Mouse (Mus musculus) CD4-positive helper T cell, adult 2 months (primary cell): ENCODE measurements around the gene Spin1.

Source experiments
- DNase-seq: peaks from one replicate; pipeline ENCODE4 v3.0.0-alpha.2; 2012; ENCODE audit warnings: low read depth, missing footprints, low spot score

Gene Spin1

GRCm38 (mm10) chr13:51136315-51136714 lies 35.6 kb downstream of the Spin1 start:
- DNase-seq, result no peak

DNA sequence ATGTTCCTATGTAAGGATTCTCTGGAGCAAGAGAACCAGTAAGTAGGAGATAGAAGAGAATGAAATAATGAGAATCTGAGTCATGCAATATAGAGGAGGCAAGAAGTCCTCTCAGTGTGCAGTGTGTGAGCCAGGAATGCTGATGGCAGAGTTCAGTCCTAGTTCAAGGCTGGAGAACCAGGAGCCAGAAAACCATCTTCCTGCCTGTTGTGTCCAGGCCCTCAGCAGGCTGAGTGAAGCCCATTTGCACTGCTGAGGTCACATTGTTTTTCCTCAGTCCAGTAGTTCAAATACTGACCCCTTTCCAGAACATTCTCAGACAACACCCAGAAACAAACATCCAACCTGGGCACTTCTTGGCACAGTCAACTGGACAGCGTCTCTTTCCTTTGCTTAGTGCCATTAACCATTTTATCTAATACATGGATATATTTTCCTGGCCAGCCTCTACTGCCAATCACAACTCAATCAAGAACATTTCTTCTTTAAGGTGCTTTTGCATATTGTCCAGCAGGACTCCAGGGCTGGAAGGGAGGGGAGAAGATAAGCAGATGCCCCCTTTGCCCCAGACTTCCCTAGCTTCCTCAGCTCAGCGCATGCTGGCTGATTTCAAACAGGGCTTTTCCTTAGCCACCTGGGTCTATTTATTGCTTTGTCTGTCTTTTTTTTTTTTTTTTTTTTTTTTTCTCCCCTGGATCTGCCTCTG lies 36.5 kb downstream of the Spin1 start:
- DNase-seq, result no peak

GRCm38 (mm10) chr13:51137702-51138031 lies 37.0 kb downstream of the Spin1 start:
- no peak for DNase-seq

DNA sequence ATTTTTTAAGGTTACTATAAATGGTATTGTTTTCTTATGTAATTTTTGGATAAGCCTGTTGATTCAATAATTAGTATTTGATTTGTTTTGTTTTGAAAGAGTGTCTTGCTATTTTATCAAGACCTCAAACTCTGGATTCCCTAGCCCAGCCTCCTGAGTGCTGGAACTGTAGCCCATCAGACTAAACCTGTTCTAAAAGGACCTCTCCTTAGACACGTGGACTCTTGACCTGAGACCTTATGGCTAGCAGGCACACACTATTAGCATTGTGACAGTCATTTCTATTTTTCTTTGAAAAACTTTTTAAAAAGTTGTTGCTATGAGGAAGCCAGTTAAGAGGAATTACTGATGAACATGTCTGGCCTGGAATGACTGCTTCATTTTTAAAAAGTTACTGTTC lies 46.4 kb downstream of the Spin1 start:
- DNase-seq, result no peak

- no peak for DNase-seq
These were observed 52.4 kb downstream of the Spin1 start for GRCm38 (mm10) chr13:51152966-51153669.

DNA sequence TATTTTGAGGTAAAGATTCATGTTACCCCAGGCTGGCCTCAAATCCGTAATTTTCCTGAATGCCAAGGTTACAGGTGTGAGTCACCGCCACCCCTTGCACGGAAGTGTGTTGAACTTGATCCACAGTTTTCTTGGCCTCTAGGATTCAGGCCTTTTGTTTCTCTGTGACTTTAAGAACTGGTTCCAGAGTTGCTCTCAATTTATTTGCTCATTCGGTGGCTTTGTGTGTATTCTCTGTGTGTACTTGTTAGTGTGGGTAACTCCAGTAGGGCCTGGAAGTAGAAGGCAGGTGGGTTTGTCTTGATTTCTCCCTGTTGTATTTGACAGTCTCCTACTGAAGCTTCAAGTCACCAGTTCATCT lies 53.0 kb downstream of the Spin1 start:
- DNase-seq, result no peak

DNA sequence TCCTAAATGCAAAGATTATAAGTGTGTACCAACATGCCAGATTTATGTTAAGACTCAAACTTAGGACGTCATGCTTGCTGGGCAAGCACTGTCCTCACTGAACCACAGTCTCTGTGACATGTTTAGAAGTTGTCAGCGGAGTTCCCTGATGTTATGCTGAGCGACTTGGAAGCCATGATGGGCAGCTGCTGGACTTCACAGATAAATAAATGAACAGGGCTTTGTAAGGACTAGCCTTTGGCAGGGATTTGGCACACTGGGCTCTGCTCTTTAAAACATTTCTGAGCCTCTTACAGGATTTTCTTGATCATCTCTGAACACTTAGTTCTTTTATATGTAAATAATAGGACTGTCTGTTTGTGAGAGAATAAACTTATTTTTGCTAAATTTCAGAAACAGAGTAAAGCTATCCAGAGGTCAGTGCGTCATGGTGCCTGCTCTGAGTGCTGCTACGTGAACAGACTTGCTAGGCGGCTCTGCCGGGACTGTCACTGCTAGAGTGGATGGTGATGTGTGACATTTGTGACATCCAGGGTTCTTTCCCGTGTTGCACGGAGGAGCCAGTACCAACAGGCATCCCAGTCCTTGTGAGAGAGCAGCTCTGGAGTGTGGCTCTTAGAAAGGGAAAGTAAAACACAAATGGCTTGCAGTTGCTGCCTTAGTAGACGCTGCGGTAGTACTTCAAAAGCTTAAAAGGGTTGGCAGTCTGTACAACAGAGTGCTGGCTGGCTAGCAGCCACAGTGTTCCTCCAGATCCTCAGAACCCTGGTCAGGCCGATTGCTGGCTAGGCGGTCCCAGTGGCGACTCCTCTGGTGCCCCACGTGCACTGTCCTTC lies 54.7 kb downstream of the Spin1 start:
- no peak for DNase-seq

DNA sequence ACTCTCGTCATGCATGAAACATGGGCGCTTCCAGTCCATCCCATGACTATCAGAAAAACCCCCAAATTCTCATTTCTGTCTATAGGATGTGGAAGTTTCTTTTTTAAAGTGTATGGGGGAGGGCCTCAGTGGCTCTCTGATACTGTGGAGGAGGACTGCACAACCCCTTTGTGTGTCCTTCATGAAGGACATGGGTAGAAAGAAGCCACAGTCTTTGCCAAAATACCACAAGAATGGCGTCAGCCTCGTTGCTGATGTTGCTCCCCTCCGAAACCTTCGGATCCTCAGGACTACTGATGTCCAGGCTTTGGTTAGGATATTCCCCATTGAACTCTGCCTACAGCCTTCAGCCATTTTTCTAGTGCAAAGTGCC lies 55.3 kb downstream of the Spin1 start:
- DNase-seq, result no peak

DNA sequence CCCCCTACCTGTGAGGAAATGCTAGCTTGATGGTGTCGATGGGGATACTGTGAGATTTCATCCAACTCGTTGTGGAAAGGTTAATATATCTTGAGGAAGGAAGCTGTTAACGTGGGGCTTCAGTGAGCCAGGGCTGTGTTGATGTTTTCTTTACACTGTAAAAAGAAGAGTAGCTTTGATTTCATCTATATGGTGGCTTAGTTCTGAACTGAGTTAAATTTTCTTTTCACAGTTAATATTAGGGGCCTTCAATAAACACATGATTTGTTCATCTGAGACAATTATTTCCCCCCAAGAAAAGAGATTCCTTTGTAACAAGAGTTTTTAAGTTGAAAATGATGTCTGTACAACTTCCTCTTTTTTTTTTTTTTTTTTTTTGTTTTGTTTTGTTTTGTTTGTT lies 56.6 kb downstream of the Spin1 start:
- DNase-seq, result no peak

DNA sequence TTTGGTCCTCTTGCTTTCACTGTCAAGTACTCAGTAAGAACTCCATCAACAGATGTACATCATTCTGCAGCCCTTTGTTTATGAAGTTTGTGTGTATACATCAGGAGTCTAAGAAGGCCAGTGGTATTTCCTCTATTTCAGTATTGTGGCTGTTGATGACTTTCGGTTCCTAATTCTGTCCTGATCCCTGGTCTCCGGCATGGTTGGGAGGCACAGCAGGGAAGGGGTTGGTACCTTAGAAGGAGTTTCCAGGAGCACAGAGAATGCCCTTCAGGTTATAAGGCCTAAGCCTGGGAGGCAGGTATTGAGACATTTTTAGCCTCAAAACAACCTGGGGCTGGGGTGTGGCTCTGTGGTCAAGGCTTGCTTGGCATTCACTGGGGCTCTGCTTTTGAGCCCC lies 61.0 kb downstream of the Spin1 start:
- no peak for DNase-seq

DNA sequence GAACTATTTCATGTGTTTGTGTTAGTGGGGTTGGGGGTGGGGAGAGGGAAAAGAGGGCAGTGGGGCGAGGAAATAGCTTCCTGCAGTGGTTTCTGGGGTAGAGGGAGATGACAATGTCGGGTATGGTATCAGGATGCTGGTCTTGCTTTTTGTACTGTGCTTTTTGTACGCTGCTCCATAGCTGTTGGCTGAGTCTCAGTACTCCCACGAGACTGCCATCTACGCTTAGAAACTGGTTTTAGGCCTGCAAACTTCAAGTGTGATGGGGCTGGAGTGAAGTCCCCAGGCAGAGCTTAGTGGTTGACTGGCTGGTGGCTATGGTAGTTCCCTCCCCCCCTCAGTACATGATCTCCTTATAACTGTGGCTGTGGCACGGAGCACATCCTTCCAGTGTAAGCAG lies 61.6 kb downstream of the Spin1 start:
- DNase-seq, result no peak

DNA sequence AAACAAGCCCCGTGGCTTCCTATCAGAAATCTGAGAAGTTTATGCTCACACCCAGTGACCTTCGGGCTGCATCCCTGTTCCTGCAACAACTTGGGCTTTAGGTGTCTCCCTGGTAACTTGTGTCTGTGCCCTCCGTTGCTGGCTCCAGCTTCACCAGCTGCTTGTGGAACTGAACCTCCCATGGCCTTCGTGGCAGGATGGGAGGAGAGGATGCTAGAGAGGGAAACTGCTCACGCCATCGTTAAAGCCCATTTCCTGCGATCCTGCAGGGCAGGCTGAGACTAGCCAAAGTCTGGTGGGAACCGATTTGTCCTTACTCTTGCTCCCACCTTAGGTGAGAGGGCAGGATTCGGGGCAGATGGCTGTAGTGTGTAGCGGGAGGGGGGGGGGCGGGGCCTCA lies 66.0 kb downstream of the Spin1 start:
- DNase-seq, result no peak

- DNase-seq, result no peak
These were observed 69.5 kb downstream of the Spin1 start for GRCm38 (mm10) chr13:51170215-51170614.

DNA sequence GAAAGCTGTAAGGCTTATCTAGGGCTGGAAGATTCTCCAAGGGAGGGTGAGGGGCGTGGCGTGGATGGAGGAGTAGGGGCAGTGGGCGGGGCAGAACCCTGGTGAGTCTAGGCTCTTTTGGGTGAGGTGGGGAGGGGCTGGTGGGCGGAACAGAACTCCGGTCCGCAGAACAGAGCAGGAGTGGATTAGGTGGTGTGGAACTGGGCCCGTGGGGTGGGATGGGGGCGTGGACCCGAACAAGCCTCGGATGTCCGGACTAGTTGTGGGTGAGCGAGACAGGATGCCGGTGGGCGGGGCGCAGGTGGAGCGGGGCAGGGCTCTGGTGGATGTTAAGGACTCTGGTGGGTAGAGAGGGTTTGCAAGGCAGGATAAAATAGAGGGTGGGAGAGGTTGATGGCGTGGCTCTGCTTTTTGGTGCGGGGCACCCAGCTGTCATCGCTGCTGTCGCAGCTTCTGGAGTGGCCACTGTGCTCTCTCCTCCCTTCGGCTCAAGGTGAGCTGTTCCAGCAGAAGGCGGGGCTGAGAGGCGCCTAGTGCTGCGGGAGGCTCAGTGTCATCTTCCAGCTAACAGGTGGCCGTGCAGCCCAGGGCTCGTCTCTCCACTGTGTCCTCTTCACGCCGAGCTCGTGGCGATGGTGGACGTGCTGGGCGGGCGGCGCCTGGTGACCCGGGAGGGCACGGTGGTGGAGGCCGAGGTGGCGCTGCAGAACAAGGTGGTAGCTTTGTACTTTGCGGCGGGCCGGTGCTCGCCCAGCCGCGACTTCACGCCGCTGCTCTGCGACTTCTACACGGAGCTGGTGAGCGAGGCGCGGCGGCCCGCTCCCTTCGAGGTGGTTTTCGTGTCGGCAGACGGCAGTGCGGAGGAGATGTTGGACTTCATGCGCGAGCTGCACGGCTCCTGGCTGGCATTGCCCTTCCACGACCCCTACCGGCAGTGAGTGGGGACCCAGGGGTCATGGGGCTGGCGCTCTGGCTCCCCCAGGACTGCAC lies 70.3 kb downstream of the Spin1 start, which contains the start of gene Nxnl2:
TSS of gene Nxnl2 (plus strand) at position 332 of the 990 bp plus-strand sequence.
- peak; percentile 74 for DNase-seq

DNA sequence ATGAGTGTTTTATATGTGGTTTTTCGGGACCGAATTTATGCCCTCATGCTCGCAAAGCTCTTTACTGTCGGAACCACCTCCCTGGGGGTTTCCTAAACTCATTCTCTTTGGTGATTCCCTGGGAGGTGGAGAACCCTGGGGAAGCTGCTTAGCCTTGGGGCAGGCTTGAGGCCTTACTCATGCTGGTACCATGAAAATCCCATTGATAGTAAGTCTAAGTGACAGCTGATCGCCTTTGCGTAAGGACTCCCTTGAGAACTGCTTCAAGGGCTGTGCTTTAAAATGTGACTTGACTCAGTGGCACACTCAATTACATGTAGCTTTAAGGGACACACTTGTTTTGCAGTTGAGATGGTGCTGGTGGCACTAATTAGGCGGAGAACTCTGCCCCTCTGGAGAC lies 71.9 kb downstream of the Spin1 start:
- no peak for DNase-seq

DNA sequence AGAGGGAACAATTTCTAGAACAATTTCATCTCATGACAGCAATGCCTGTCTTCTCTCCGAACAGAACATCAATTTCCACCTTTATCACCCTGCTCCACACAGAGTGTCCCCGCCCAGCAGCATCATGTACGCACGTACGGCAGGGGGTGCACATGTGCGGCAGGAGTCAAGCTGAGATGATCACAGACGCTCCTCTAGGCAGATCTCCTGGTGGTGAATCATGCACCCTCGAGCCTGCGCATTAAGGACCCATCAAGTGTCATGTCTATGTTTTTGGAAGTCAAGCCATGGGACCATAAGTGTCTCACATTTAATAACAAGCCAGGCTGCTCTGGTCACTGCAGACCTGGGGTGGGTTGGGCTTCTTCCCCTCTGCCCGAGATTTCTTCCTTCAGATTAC lies 78.3 kb downstream of the Spin1 start:
- no peak for DNase-seq

- DNase-seq, result no peak
These were observed 78.7 kb downstream of the Spin1 start for GRCm38 (mm10) chr13:51179362-51179761.

DNA sequence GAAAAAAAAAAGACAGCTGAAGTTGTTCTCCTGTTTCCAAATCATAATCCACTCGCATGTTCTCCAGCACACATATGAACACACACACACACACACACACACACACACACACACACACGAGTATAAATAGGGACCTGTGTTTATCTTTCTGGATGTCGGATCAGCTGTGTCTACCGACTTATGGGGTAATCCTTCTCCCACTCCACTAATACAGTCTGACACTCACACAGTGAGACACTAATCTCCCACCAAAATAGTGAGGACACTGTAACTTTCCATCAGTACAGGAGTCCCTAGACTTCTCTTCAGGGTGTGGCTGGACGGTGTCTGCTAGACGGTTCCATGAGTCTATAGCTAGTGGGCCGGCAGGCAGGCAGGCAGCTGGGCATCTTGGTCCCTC lies 81.6 kb downstream of the Spin1 start:
- no peak for DNase-seq

DNA sequence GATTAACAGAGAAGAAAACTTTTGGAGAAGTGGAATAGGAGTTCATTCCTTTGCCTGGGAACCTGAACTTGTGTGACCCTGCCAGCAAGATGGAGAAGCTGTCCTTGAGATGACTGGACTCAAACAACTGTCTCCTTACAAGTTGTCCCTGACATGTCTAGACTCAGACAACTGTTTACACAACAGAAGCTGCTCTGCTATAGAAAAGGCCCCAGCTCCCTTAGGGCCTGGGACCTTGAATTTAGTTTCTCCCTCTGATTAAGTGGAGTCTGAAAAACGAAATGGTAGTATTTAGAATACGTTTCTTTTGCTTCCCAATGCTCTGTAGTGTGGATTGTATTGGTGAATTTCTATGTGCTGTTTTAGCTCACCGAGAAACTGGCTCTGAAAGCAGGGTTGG lies 84.2 kb downstream of the Spin1 start:
- no peak for DNase-seq

DNA sequence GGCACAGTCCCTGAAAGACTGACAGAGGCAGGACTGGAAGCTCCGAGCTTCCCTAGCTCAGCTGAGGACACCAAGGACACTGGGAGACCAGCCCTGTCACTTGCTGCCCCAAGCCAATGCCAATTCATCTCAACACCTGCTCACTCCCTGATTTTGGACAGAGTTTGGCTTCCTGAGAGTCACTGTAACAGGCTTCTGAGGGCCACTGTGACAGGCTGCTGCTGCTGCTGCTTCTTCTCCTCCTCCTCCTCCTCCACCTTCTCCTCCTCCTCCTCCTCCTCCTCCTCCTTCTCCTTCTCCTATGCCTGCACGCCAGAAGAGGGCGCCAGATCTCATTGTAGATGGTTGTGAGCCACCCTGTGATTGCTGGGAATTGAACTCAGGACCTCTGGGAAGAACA lies 89.7 kb downstream of the Spin1 start:
- DNase-seq, result no peak

DNA sequence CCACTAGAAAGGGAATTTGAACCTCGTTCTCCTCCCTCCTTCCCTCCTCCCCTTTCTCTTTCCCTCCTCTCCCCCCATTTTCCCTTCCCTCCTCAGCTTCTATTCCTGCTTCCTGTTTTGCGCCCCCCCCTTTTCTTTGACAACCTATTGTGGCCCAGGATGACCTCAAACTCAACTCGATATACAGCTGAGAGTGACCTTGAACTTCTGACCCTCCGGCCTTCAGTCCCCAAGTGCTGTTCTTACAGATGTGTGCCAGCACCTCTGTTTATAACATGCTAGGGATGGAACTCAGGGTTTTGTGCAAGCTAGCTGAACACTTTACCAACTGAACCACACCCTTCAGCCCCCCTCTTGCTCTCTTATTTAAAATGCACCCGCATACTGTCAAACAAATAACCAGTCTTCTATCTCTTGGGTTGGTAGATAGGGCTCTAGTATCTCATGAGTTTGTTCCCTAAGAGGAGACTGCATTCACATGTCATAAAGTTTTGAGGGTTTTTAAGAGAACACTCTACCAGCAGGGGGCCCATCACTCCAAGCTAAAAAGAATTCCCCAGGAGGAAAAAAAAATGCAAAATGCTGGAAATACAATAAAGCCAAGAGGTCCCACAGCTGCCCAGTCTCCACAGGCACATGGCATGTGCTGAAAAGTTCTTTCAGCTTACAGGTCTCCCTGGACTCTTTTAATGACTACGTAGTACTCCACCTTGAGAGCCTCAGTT lies 90.9 kb downstream of the Spin1 start:
- DNase-seq, result no peak
